Mouse (Mus musculus): Measurements from ENCODE around the gene Dph1. TPM values are rescaled to one million over a fixed set of nuclear protein-coding genes. Genes with fewer than 3 reads are reported as not detected.
A peak's percentile ranks its signal among the peaks of the same experiment; 100 is the strongest.

The Dph1 gene
- polyA plus RNA-seq, 1 experiment from 2014 or later = 22.5 TPM

DNA sequence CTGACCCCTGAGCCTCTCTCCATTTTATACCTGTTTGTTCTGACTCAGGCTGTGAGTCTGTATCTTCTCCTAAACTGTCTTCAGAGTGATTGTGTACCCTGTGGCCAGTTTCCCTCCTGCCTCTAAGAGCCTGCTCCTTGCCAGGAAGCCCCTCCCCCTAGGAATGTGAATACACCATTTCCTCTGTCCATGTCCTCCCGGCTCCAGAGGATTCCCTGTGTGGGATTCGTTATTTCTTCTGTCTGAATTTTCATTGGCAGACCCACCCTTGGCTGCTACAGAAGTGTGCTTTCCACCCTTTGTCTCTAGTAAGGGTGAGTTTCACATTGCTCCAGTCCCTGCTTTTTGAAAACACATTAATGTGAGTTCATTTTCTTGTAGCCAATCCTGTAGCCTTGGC lies 57.1 kb downstream of the Dph1 start:
- H3K4me2 ChIP-seq (ENCODE audit: low read depth, low read length) = no peak overlapping the region
- DNase-seq (ENCODE audit: low spot score) (peak; percentile 85), ATAC-seq (ENCODE audit: low read depth) (peak; percentile 66; the same call in 1 of the 2 replicates)
- H3K27ac ChIP-seq (replicated peaks; ENCODE audit: low read depth, low read length) = peak overlapping the region; percentile 63; the same call in 1 of the 2 replicates
- no peaks in the 10 kb centered on the region for H3K27me3 ChIP-seq (replicated peaks; ENCODE audit: control insufficient read depth, insufficient read depth, low read length)
- no peaks in the 10 kb centered on the region for H3K9me3 ChIP-seq (ENCODE audit: control insufficient read depth, low read length)
- no peaks in the 10 kb centered on the region for H3K36me3 ChIP-seq (ENCODE audit: control insufficient read depth, insufficient read depth, low read length)
- no peak overlapping the region for H3K9ac ChIP-seq (ENCODE audit: low read depth, low read length)
- no peak overlapping the region for H3K4me3 ChIP-seq (ENCODE audit: low read depth, low read length)
- WGBS = 2% methylated on average over 2 of the region's 2 CpGs
- H3K4me1 ChIP-seq (ENCODE audit: control insufficient read depth, insufficient read depth, low read length) = peaks cover 28% of the 10 kb centered on the region

DNA sequence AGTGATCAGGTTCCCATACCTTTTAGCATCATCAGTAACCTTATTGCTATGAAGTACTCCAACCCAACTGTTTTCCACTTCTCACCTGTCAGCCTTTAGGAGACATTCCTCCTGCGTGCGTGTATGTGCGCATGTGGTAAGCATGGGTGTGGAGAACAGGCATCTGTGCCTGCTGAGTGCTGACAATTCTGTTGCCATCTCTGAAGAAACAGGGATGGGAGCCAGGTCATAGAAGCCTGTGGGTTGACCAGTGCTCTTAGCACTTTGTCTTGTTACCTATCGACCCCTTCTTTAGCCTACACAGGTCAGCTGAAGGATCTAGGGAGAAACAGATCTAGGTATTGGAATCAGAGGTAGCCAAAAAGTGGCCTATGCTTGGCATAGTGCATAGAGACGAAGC lies 57.6 kb downstream of the Dph1 start:
- Histone ChIP-seq H3K4me2 (ENCODE audit: low read depth, low read length) (no peak overlapping the region), H3K9ac (ENCODE audit: low read depth, low read length) (no peak overlapping the region), H3K36me3 (ENCODE audit: control insufficient read depth, insufficient read depth, low read length) (no peaks in the 10 kb centered on the region), H3K4me1 (ENCODE audit: control insufficient read depth, insufficient read depth, low read length) (peaks cover 23% of the 10 kb centered on the region), H3K4me3 (ENCODE audit: low read depth, low read length) (no peak overlapping the region), H3K27me3 (replicated peaks; ENCODE audit: control insufficient read depth, insufficient read depth, low read length) (no peaks in the 10 kb centered on the region), H3K9me3 (ENCODE audit: control insufficient read depth, low read length) (no peaks in the 10 kb centered on the region), H3K27ac (replicated peaks; ENCODE audit: low read depth, low read length) (0 out of 2 replicates have a peak overlapping the region, but pooled peaks have one; percentile 16)
- DNase-seq (ENCODE audit: low spot score) = no peak
- no peak for ATAC-seq (ENCODE audit: low read depth)
- WGBS = 80% methylated on average over 5 of the region's 5 CpGs

DNA sequence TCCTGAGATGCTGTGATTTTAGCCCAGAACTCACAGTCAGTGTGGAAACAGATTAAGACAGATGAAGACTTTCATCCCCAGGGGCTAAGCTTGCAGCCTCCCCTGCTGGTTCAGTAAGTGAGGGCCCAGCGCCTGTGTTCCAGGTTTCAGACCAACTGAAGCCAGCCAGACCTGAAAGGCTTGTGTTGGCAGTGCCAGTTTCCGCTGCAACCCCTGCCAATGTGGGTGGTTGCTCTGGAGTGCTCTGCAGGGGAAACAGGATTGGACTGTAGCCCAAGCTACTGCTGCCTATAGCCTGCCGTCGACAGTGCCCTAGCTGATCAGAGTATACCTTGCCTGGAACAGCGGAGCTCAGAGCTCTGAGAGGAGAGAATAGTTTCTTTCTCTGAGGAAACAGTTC lies 58.8 kb downstream of the Dph1 start:
- Histone ChIP-seq H3K9me3 (ENCODE audit: control insufficient read depth, low read length) (no peaks in the 10 kb centered on the region), H3K27me3 (replicated peaks; ENCODE audit: control insufficient read depth, insufficient read depth, low read length) (no peaks in the 10 kb centered on the region), H3K36me3 (ENCODE audit: control insufficient read depth, insufficient read depth, low read length) (no peaks in the 10 kb centered on the region), H3K4me1 (ENCODE audit: control insufficient read depth, insufficient read depth, low read length) (peaks cover 22% of the 10 kb centered on the region), H3K4me2 (ENCODE audit: low read depth, low read length) (no peak overlapping the region), H3K4me3 (ENCODE audit: low read depth, low read length) (no peak overlapping the region), H3K27ac (replicated peaks; ENCODE audit: low read depth, low read length) (no peak overlapping the region), H3K9ac (ENCODE audit: low read depth, low read length) (no peak overlapping the region)
- 62% methylated on average over 5 of the region's 5 CpGs for WGBS
- ATAC-seq (ENCODE audit: low read depth) = peak; percentile 62; the same call in 1 of the 2 replicates
- peak; percentile 77 for DNase-seq (ENCODE audit: low spot score)

DNA sequence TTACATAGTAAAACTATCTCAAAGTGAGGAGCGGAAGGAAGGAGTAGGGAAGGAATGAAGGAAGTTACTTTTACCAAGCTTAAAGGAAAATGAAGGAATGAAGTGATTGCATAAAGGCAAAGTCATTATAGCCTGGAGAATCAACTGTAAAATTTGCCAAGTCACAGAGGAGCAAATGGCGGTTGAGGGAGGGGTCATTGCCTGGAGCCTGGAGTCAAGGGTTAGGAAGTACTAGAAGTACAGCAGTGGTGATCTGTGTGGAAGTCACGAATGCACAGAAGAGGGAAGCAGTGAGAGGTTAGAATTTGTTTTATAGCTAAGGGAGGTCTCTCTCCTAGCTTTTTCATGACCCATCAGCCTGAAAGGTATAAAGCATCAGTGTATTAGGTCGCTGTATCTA lies 59.7 kb downstream of the Dph1 start:
- DNase-seq (ENCODE audit: low spot score) (no peak), ATAC-seq (ENCODE audit: low read depth) (no peak)
- H3K27ac ChIP-seq (replicated peaks; ENCODE audit: low read depth, low read length) = no peak overlapping the region
- H3K4me2 ChIP-seq (ENCODE audit: low read depth, low read length) = no peak overlapping the region
- WGBS = 79% methylated on average over 4 of the region's 4 CpGs
- H3K36me3 ChIP-seq (ENCODE audit: control insufficient read depth, insufficient read depth, low read length) = no peaks in the 10 kb centered on the region
- H3K4me3 ChIP-seq (ENCODE audit: low read depth, low read length) = no peak overlapping the region
- no peaks in the 10 kb centered on the region for H3K9me3 ChIP-seq (ENCODE audit: control insufficient read depth, low read length)
- peaks cover 22% of the 10 kb centered on the region for H3K4me1 ChIP-seq (ENCODE audit: control insufficient read depth, insufficient read depth, low read length)
- H3K9ac ChIP-seq (ENCODE audit: low read depth, low read length) = no peak overlapping the region
- H3K27me3 ChIP-seq (replicated peaks; ENCODE audit: control insufficient read depth, insufficient read depth, low read length) = no peaks in the 10 kb centered on the region

DNA sequence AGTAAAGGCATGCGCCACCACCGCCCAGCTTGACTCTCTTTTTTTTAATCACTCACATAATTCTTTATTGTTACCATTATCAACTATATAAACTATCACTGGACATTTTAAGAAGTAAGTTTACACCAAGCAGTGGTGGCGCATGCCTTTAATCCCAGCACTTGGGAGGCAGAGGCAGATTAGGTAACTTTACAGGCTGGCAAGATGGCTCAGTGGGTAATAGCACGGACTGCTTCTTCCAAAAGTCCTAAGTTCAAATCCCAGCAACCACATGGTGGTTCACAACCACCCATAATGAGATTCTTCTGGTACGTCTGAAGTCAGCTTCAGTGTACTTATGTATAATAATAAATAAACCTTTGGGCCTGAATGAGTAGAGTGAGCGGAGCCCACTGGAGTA lies 61.6 kb downstream of the Dph1 start:
- WGBS = 95% methylated on average over 6 of the region's 6 CpGs
- no peaks in the 10 kb centered on the region for H3K36me3 ChIP-seq (ENCODE audit: control insufficient read depth, insufficient read depth, low read length)
- no peak overlapping the region for H3K27ac ChIP-seq (replicated peaks; ENCODE audit: low read depth, low read length)
- no peak for ATAC-seq (ENCODE audit: low read depth)
- peaks cover 12% of the 10 kb centered on the region for H3K4me1 ChIP-seq (ENCODE audit: control insufficient read depth, insufficient read depth, low read length)
- no peak overlapping the region for H3K4me3 ChIP-seq (ENCODE audit: low read depth, low read length)
- H3K27me3 ChIP-seq (replicated peaks; ENCODE audit: control insufficient read depth, insufficient read depth, low read length) = no peaks in the 10 kb centered on the region
- no peaks in the 10 kb centered on the region for H3K9me3 ChIP-seq (ENCODE audit: control insufficient read depth, low read length)
- H3K9ac ChIP-seq (ENCODE audit: low read depth, low read length) = no peak overlapping the region
- DNase-seq (ENCODE audit: low spot score) = no peak
- H3K4me2 ChIP-seq (ENCODE audit: low read depth, low read length) = no peak overlapping the region

MicroRNAs encoded within 50 kb of the gene (microRNA counts, 519-probe panel; counts per million panel counts)
- microRNA mmu-miR-132 (2,781 counts per million, percentile 61 among the panel's probes with 10 or more counts), microRNA mmu-miR-212 (19.3 counts per million)

Small RNA genes within 50 kb of the gene (microRNA-seq; reads per million reads assigned to microRNA genes)
- gene Mir132 (ENCODE audit: borderline number of aligned reads) (175 reads per million, percentile 57 among the genes with 10 or more reads in this experiment), gene Mir212 (ENCODE audit: borderline number of aligned reads) (15.3 reads per million, percentile 32 among the genes with 10 or more reads in this experiment)

Other genes starting within 250 kb of the Dph1 start
- 13.1 and 17.8 TPM in 2 replicates for gene Hic1, start 21.7 kb downstream of the Dph1 start, polyA plus RNA-seq (2014; fragmentation: Nextera tagmentation; extraction: Ambion mirVana)
- gene Ovca2, start 12.4 kb downstream of the Dph1 start, polyA plus RNA-seq (2014; fragmentation: Nextera tagmentation; extraction: Ambion mirVana) = 23.1 and 26.5 TPM in 2 replicates
- gene Rtn4rl1, start 2.5 kb upstream of the Dph1 start, polyA plus RNA-seq (2014; fragmentation: Nextera tagmentation; extraction: Ambion mirVana) = 4.9 TPM in 2 replicates
- gene Rpa1, start 157.1 kb upstream of the Dph1 start, polyA plus RNA-seq (2014; fragmentation: Nextera tagmentation; extraction: Ambion mirVana) = 85.0 and 85.8 TPM in 2 replicates
- gene Smyd4, start 157.2 kb upstream of the Dph1 start, polyA plus RNA-seq (2014; fragmentation: Nextera tagmentation; extraction: Ambion mirVana) = 7.8 and 10.2 TPM in 2 replicates
- 354 and 373 TPM in 2 replicates for gene Serpinf1, start 231.5 kb upstream of the Dph1 start, polyA plus RNA-seq (2014; fragmentation: Nextera tagmentation; extraction: Ambion mirVana)
- gene Serpinf2, start 248.3 kb upstream of the Dph1 start, polyA plus RNA-seq (2014; fragmentation: Nextera tagmentation; extraction: Ambion mirVana) = not detected in 2 replicates

Data from embryonic facial prominence, embryonic 14.5 days (tissue).